Mouse (Mus musculus) spleen, adult 2 months (tissue): ENCODE measurements around the gene Slc6a11. TPM values are rescaled to one million over a fixed set of nuclear protein-coding genes. Genes with fewer than 3 reads are reported as not detected.

Source experiments
- DNase-seq, 2 experiments: peaks; one replicate each; pipeline versions ENCODE4 v3.0.0 to v3.0.0-alpha.2; 2012 to 2021; ENCODE audit warnings: low spot score in 2 of 2, low read depth in 1 of 2
- H3K27ac ChIP-seq: fragments of 200-500 bp; 2 replicates; pipeline ENCODE4 v1.5.1; 2012; ENCODE audit warnings: low read length, inconsistent platforms; ENCODE audit not compliant: insufficient read depth
- H3K27me3 ChIP-seq: fragments of 200-500 bp; 2 replicates; pipeline ENCODE4 v1.6.1; 2012; ENCODE audit warnings: mild to moderate bottlenecking, moderate library complexity, low read length, inconsistent platforms; ENCODE audit not compliant: control insufficient read depth, insufficient read depth
- H3K36me3 ChIP-seq: fragments of 200-500 bp; 2 replicates; pipeline ENCODE4 v1.6.1; 2012; ENCODE audit warnings: mild to moderate bottlenecking, low read length, inconsistent platforms; ENCODE audit not compliant: control insufficient read depth, insufficient read depth
- H3K4me1 ChIP-seq: fragments of 200-500 bp; 2 replicates; pipeline ENCODE4 v1.6.1; 2011; ENCODE audit warnings: inconsistent platforms; ENCODE audit not compliant: control insufficient read depth, insufficient read depth, insufficient read length
- H3K4me3 ChIP-seq: fragments of 200-500 bp; 2 replicates; pipeline ENCODE4 v1.5.1; 2011; ENCODE audit warnings: mild to moderate bottlenecking, inconsistent platforms; ENCODE audit not compliant: insufficient read depth, insufficient read length; ENCODE audit errors: extremely low read depth
- CTCF ChIP-seq: fragments of 200-500 bp; IDR thresholded peaks from 2 replicates; pipeline ENCODE4 v1.5.1; 2011; ENCODE audit warnings: mild to moderate bottlenecking, inconsistent platforms; ENCODE audit not compliant: insufficient read depth, insufficient read length, insufficient replicate concordance; ENCODE audit errors: extremely low read depth
- POLR2A ChIP-seq: fragments of 200-500 bp; IDR thresholded peaks from 2 replicates; pipeline ENCODE4 v1.6.1; 2011; ENCODE audit warnings: low read depth, low read length, inconsistent platforms
- WGBS: fragments of 180-500 bp; shearing (Covaris S2); methylation state at CpG from one replicate; pipeline ENCODE4 v1.1.7; 2018; 5-methylcytosine and 5-hydroxymethylcytosine counted together
- polyA plus RNA-seq: library from polyadenylated mRNA; depleted of rRNA; stranded (reverse); fragments of >200 nt; gene quantifications from 2 replicates; pipeline ENCODE4 v1.2.3, GENCODE M21; 2012

The Slc6a11 gene
- polyA plus RNA-seq, 1 experiment: not detected

- TF ChIP-seq POLR2A (no peak), CTCF (no peak)
- Histone ChIP-seq H3K4me3 (no peak overlapping the region), H3K27ac (no peak overlapping the region), H3K27me3 (no peaks in the 10 kb centered on the region), H3K4me1 (no peaks in the 10 kb centered on the region), H3K36me3 (no peaks in the 10 kb centered on the region)
- 68% methylated on average over 5 of the region's 5 CpGs for WGBS
- DNase-seq: no peak
These were observed 139.8 kb downstream of the Slc6a11 start for GRCm38 (mm10) chr6:114270799-114271198.

- no peak for DNase-seq
- WGBS: 87% methylated on average over 15 of the region's 15 CpGs
- TF ChIP-seq CTCF (no peak), POLR2A (no peak)
- no peak overlapping the region for H3K27ac ChIP-seq
- H3K4me1 ChIP-seq: no peaks in the 10 kb centered on the region
- H3K27me3 ChIP-seq: no peaks in the 10 kb centered on the region
- H3K36me3 ChIP-seq: no peaks in the 10 kb centered on the region
- H3K4me3 ChIP-seq: no peak overlapping the region
These were observed 141.2 kb downstream of the Slc6a11 start for GRCm38 (mm10) chr6:114272279-114272678.

- no peak for DNase-seq
- no peaks in the 10 kb centered on the region for H3K36me3 ChIP-seq
- H3K27me3 ChIP-seq: no peaks in the 10 kb centered on the region
- no peak overlapping the region for H3K27ac ChIP-seq
- 63% methylated on average over 14 of the region's 14 CpGs for WGBS
- H3K4me3 ChIP-seq: no peak overlapping the region
- no peak for TF ChIP-seq POLR2A
- no peak for TF ChIP-seq CTCF
- H3K4me1 ChIP-seq: no peaks in the 10 kb centered on the region
These were observed 143.1 kb downstream of the Slc6a11 start for GRCm38 (mm10) chr6:114273997-114274728.

- Histone ChIP-seq H3K36me3 (no peaks in the 10 kb centered on the region), H3K4me1 (no peaks in the 10 kb centered on the region), H3K4me3 (no peak overlapping the region), H3K27me3 (no peaks in the 10 kb centered on the region), H3K27ac (no peak overlapping the region)
- 61% methylated on average over 8 of the region's 8 CpGs for WGBS
- DNase-seq: no peak
- TF ChIP-seq POLR2A: no peak
- TF ChIP-seq CTCF: no peak
These were observed 144.8 kb downstream of the Slc6a11 start for GRCm38 (mm10) chr6:114275800-114276199.

- peaks cover 5% of the 10 kb centered on the region; the same call in 1 of the 2 replicates for H3K27me3 ChIP-seq
- H3K36me3 ChIP-seq: no peaks in the 10 kb centered on the region
- H3K4me3 ChIP-seq: no peak within 1 kb of the TSS
- no peaks in the 10 kb centered on the region; the same call in 1 of the 2 replicates for H3K4me1 ChIP-seq
- H3K27ac ChIP-seq: no peak within 1 kb of the TSS
- 8% methylated on average over 51 of the region's 51 CpGs for WGBS
- DNase-seq: no peak
- no peak for TF ChIP-seq CTCF
- no peak for TF ChIP-seq POLR2A
These were observed 151.6 kb downstream of the Slc6a11 start, which contains the start of gene Slc6a1 for GRCm38 (mm10) chr6:114282469-114283277. TSS of gene Slc6a1 (plus strand) at chr6:114282635.

- 20% methylated on average over 8 of the region's 8 CpGs for WGBS
- H3K27me3 ChIP-seq: peaks cover 5% of the 10 kb centered on the region; the same call in 1 of the 2 replicates
- no peak overlapping the region for H3K4me3 ChIP-seq
- H3K4me1 ChIP-seq: no peaks in the 10 kb centered on the region; the same call in 1 of the 2 replicates
- no peak for TF ChIP-seq CTCF
- TF ChIP-seq POLR2A: no peak
- no peak overlapping the region for H3K27ac ChIP-seq
- DNase-seq: no peak
- H3K36me3 ChIP-seq: no peaks in the 10 kb centered on the region
These were observed 152.3 kb downstream of the Slc6a11 start for GRCm38 (mm10) chr6:114283278-114283770.
